Mouse (Mus musculus) T-helper 2 cell (primary cell): ENCODE data around the gene Tekt5.

Experiments used
- in situ Hi-C: fragments of 300-600 bp; cut with MboI, MseI; formaldehyde crosslinking; loops from one replicate; pipeline ENCODE4 v1.15.1; 2025; ENCODE audit warnings: high pct_unique_total_duplicates

Gene Tekt5

DNA sequence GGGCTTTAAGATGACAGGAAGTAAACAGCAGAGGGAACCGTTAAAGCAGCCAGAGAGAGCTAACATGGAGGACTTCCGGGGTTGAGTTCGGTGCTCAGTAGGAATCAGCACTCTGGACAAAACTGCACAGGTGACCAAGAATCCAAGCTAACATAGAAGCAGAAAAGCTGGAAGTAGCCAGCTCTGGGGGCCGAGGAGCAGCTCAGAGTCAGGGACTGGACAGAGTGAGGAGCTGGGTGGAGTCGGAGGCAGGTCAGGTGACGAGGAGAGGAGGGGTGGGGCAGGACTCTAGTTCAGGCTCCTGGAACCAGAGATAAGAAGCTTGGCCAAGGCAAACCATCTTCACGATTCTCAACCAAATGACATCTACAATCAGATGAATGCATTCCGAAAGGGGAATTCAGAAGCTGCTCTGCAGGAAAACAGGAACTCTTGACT, 11.2 kb downstream of the Tekt5 start:
- in situ Hi-C loops, result no loop called here

DNA sequence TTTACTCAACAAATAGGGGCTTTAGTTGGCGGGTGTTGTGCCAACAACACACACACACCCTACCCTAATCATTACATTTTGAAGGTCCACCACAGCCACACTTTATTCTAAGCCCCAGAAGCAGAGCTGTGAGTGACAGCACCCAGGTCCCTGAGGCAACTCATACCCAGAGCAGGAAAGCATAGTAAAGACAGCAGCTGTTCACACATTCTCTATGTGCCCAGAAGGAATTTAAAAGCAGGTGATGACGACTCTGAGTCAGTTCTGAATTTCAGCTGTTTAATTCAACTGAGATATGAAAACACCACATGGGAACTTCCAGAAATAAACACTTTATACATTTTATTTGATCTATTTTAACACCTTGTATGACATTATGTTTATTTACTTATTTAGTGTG, 15.8 kb downstream of the Tekt5 start:
- in situ Hi-C loops, result no loop called here

DNA sequence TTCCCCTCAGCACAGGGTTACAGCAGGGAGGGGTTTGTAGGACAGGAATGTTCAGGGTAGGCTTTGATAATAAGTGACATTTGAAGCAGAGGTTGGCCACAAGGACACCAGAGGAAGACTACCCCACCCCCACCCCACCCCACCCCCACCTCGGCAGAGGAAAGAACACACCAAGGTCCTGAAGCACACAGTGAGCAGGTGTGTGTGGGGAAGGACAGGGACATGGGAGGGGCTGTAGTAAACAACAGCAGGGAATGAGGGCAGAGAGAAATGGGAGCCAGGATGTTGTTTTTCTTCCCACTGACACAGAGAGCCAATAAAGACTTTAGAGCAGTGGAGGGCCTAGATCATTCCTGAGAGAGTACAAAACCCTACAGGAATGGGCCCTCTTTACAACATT, 18.0 kb downstream of the Tekt5 start:
- in situ Hi-C loops, result no loop called here

DNA sequence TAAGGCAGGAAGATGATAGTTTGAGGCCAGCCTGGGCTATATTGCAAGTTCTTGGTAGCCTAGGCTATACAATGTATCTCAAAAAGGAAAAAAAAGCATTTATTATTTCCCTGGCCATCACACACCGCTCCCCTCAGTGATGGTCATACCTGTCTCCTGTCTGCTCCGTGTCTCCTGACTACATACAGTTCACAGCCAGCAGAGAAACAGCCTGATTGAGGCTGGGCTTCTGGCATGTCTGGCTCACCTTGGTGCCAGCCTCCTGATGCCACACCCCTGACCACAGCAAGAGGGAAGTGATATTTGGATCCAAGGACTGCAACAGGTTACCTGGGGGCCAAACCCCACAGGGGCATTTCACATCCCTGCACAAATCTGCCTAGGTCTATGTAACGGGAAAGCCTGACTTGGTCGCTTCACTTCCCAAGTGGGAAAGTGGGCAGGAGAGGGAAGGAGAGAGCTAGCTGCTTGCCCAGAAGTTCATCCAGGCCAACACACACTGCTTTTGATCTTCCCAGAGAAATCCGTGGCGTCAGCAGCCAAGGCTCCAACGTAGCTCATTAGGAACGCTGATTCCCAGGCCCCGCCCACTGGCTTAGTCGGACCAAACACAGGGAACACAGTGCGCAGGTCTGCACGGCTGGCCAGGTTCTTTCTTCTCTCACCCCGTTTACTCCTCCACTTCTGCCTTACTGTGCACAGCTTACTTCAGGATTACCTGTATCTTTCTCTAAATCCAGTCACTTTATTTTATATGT, 20.9 kb downstream of the Tekt5 start:
- in situ Hi-C loops, result no loop called here

DNA sequence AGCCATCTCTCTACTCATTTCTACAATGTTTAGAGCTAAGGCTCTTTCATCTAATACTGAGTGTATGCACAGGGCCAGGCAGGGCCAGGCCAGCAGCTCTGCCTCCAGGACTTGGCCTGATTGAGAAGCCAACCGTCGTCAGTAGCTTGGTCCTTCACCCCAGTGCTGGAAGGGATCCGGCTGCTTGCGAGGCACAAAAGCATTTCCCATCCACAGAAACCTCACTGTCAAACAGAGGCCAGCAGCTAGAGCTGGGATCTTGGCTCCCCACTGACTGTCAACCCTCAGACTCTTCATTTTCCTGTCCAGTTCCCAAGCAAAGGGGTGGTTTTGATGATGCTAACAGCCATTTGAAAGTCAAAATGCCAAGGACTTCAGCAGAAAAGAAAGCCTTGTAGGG, 22.9 kb downstream of the Tekt5 start:
- in situ Hi-C loops, result no loop called here

DNA sequence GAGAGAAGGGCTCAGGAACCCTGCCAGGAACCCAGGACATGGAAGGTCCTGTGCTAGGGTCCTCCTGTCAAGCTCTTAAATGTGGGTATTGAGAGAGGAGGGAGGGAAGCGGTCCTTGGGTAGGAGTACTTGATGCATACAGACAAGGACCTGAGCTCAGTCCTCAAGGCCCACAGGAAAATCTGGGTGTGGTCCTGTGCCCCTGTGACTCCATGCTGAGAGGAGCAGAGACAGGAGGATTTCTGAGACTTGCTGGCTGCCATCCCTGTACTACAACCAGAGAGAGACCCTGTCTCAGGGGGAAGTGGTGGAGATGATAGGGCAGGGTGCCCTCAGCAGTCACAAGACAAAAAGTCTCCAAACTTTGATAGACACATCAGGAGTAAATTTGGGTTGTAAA, 25.3 kb downstream of the Tekt5 start:
- in situ Hi-C loops, result no loop called here

DNA sequence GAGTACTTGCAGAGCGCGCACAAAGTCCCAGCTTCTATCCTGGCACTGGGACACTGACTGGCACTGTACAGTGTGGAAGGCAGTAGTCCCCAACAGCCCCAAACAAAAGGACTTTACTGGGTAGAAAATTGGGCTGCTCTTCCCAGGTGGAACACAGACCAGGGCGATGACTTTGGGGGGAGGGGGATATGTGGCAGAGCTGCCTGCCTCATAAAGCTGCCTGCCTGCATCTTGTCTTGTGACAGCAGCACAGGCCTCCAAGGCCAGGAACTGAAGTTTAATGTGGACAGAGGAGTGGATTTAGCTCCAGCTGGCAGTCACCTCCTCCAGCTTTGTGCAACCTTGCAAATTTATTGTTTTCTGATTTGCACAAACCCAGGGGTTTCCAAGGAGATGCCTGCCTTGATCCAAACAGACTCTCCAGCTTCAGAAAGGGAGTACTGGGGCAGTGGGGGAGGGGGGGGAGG, 25.8 kb downstream of the Tekt5 start:
- in situ Hi-C loops, result no loop called here

DNA sequence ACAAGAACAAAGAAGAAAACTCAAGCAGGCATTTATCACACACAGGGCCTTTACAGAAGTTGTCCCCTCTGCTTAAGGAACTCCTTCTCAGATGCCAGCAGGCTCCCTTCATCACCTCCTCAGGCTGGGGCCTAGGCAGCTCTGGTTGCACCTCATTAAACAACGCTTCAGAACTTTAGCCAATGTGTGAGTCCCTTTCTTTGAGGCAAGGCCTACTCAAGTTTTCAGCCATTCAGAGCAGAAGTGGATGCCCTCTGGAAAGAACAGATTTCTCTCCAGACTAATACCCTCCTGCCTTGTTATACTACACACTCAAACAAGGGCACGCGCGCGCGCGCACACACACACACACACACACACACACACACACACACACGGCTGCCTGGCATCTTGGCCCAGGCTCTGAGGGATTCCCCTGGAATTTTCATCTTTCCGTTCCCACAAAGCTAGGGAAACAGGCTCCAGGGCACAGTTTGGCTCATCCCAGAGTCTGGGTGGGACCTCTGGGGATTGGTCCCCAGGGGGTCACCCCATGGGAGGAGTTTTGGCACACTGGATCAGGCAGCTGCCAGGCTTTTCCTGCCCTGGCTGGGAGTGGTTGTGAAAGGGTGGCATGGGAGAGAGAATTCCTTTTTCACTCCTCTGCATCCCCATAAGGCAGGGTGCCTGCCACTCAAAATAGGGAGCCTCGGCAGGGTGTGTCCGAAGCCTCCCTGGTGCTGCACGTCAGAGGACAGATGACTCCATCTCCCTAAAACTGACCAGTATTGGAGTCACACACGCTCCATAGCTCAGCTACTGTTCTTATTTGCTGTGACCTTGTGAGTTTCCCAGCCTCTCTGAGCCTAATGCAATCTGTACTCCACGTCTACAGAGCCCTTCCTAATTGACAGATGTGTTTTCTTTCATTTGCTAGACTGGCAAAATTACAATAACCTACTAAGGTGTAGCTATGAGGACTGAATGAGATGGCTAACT, 28.8 kb downstream of the Tekt5 start:
- in situ Hi-C loops, result no loop called here

DNA sequence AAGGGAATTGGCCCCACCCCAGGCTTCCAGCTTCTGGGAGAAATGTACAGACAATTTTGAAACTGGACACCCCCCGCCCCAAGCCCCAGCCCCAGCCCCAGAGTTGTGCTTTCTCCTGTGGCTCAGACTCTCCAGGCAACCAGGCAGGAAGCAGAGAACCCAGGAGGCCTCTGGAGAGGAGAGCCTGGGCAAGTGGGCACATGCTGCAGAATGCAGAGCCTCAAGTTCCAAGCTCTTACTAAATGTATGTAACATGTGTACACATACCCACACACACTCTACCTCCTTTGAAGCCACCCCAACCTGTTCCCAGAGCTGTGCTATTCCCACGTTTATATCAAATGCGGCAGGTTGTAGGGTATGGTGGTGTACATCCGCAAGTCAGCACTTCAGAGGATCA, 29.5 kb downstream of the Tekt5 start:
- in situ Hi-C loops, result no loop called here

DNA sequence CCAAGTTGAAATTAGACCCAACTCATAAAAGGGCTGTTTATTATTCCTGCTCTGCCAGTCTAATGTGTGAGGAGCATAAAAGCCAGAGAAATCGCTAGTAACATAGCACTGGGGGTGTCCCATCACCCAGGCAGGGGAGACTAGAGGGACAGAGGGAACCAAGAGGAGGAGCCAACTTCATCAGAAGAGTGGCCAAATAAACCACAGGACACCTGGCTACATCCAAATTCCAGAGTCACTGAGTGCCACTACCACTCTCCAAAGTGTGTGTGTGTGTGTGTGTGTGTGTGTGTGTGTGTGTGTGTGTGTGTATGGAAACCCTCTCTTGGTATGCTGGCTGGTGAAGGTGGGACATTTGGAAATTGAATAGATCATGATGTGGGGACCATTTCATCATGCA, 32.2 kb downstream of the Tekt5 start:
- in situ Hi-C loops, result no loop called here

DNA sequence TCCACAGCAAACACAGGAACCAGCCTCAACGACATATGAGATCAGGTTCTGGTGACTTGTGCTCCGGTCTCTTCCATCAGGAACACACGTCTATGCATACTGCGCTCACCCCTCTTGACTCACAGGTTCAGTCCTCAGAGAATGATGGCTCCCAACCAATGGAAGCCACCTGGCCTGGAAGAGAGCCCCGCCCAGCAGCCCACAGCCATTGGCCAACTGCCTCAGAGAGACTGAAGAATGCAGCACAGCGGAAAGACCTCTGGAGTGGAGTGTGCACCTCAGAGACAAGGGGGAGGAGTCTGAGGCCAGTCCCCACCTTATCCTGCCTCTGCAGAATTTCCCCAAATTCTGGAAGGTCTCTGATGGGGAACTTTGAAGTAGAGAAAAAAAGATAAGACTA, 36.0 kb downstream of the Tekt5 start:
- in situ Hi-C loops, result no loop called here

DNA sequence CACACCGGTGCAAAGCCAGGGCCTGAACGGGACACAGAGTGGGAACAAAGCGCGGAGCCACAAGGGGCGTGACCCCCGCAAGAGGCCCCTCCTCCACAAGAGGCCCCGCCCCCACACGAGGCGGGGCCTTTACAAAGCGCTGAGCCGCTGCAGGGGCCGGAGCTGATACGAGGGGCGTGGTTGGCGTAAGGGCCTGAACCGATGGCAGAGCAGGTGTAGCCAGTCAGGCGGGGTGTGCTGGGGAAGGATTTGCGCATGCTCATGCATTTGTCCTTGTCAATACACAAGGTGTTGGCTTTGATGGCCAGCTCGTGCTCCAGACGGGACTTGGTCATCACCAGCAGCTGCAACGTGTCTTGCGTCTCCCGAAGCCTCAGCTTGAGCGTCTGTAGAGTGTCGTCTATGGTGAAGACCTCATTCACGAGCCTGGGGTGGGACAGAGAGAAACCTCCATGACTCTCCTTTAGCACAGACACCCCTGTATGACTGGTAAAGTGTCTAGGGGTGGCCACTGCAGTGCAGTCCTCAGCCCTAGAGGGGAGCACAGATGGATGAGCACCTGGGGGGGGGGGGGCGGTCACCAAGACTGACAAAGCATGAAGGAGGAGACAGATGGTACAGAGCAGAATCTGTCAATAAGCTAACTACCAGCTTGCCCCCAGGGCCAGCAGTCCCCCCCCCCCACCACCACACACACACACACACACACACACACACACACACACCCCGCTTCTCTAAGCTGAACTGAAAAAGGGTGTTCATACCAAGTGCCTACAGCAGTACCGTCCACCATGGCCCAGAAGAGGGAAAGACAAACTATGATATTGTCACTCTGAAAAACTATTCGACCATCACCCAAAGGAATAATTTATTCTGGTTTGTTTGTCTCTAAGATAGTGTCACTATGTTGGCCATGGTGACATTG, 37.0 kb downstream of the Tekt5 start:
- in situ Hi-C loops, result no loop called here

DNA sequence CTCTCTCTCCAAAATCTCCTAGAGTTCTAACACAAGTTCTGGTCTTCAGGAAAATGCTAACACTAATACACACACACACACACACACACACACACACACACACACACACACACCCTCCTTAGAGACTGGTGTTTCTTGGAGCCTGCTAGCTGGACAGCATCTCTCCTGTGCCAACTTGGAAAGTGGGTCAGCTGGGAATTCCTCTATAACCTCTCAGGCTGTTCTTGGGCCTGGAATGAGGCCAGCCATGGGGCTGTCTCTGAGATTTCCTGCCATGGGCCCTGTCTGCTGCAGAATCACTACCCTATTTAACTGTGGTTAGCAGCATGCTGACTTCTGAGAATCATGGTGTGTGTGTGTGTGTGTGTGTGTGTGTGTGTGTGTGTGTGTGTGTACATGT, 40.3 kb downstream of the Tekt5 start:
- in situ Hi-C loops, result no loop called here

DNA sequence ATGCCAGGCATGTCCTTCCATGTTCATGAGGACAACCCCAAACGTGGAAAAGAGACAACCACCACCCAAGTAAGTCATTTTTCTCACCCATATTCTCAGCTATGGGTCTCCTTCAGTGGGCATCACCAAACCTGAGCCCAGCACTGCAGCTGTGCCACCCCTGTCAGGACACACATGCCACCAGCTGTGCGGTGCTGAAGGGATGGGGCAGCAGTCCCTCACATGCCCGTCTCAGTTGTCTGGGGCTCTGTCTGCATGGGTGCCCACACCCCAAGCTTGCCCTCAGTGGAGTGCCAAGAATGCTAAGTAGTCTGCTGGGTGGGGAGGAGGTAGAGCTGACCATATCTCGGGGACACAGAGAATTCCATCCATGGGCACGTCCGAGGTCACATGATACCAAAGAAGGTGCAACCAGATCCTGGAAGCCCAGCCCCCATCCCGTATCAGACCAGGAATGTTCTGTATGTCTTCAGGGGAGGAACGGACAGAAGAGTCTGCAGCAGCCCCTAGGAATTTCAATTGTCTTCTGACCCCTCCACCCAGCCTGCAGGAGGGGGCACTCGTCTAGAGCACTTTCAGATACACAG, 44.1 kb downstream of the Tekt5 start:
- in situ Hi-C loops, result loop anchor here (5.0 kb wide), 1 partner anchor 36 kb away; no protein-coding TSS in a partner anchor

DNA sequence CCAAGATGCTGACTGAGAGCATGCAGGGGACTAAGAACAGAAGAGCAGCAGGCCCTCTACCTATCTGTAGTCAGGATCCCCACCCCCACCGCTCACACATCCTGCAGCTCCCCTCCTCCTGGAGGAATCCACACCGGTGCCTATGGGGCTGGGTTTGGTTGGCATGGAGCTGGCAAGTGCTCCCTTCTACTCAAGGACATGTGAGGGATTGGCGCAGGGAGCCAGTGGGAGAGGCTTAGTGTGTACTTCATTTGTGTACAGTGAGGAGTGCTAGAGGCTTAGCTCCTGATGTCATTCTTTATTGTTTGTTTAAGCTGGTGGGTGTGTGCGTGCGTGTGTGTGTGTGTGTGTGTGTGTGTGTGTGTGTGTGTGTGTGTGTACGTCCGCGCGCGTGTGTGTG, 45.4 kb downstream of the Tekt5 start:
- in situ Hi-C loops, result loop anchor here (5.0 kb wide), 1 partner anchor 37 kb away; no protein-coding TSS in a partner anchor

DNA sequence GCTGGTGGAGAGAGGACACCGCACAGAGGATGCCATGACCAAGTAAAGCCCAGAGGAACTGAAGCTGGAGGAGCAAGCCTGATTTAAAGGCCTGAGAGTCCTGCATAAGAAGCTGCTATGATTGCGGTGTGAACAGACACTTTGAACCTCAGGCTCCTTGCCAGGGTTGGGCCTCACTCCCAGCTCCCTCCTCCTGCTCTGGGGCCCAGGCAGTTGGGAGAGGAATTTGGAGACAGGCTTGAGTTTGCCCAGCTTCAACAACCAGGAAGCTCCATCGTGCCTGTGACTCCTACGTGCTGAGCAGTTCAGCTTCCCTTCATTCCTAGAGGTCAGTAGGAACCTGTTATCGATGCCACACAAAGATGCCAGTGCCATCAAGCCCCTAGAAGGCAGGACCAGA, 45.9 kb downstream of the Tekt5 start:
- in situ Hi-C loops, result no loop called here

DNA sequence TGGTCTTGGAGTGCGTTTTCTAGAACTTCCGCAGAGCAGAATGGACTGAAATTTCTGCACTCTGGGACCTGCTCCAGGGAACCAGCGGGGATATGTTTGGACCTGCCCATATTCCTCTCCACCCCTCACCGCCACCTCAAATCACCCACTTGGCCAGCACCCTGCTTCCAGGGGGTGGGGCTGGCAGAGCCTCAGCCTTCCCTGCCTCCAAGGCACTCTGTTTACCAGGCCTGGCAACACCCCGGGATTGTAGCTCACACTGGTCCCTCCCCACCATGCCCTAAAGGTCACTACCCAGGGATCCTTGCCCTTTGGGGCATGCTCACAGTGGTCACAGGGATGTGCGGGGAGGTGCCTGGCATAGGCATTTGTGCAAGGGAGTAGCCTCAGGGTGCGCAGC, 47.7 kb downstream of the Tekt5 start:
- in situ Hi-C loops, result no loop called here

DNA sequence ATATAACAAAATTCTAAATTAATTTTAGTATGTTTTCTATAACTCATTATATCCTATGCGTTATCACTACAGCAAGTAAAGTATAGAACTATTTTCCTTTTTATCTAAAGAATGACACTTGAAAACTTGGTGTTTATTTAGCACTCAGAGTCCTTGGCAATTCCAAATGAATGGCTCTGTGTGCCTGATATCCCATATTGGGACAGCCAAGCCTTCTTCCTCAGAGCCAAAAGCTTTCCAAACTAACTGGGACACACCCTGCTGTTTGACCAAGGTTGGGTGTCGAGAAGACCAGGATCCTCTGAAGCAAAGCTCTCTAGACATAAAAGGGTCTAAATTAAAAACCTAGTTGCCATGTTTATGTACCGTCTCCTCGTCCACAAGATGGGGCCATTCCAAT, 54.2 kb downstream of the Tekt5 start:
- in situ Hi-C loops, result no loop called here

DNA sequence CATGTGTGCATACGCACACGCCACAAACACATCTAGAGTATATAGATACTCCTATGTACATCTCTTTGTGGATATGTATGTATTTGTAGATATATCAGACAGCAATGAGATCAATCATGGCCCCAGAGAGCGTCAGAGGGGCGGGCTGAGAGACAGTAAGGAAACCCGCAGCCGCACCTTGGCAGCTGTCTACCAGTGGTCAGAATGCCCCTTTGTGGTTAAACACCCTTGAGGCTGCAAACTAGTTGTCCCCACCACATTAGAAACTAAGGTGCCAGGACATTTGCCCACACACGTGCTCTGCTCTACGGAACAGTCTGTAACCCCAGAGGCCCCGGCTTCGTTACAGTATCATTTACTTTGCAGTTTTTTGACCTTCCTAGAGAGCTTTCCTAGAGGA, 55.4 kb downstream of the Tekt5 start:
- in situ Hi-C loops, result no loop called here

DNA sequence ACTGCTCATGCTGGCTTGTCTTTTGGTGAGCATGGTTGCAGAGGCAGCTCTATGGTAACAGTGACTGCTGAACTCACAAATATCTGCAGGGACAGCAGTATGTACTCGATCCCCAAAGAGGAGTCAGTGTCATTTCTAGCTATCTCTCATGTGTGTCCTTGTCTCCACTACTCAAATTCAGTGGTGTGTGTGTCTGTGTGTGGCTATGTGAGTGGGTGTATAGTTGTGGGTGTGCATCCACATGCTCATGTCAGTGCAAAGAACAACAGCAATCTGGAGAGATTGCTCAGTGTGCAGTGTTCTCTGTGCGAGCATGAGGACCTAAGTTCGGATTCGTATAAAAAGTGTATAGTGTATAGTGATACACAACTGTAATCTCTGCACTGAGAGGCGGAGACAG, 56.7 kb downstream of the Tekt5 start:
- in situ Hi-C loops, result no loop called here
